Mouse (Mus musculus) spleen, adult 2 months (tissue): Measurements from ENCODE around the gene Fstl1. TPM values are rescaled to one million over a fixed set of nuclear protein-coding genes. Genes with fewer than 3 reads are reported as not detected.

Experiments used
- DNase-seq, 2 experiments: peaks; one replicate each; pipeline versions ENCODE4 v3.0.0 to v3.0.0-alpha.2; 2012 to 2021; ENCODE audit warnings: low spot score in 2 of 2, low read depth in 1 of 2
- H3K27ac ChIP-seq: fragments of 200-500 bp; 2 replicates; pipeline ENCODE4 v1.5.1; 2012; ENCODE audit warnings: low read length, inconsistent platforms; ENCODE audit not compliant: insufficient read depth
- H3K27me3 ChIP-seq: fragments of 200-500 bp; 2 replicates; pipeline ENCODE4 v1.6.1; 2012; ENCODE audit warnings: mild to moderate bottlenecking, moderate library complexity, low read length, inconsistent platforms; ENCODE audit not compliant: control insufficient read depth, insufficient read depth
- H3K36me3 ChIP-seq: fragments of 200-500 bp; 2 replicates; pipeline ENCODE4 v1.6.1; 2012; ENCODE audit warnings: mild to moderate bottlenecking, low read length, inconsistent platforms; ENCODE audit not compliant: control insufficient read depth, insufficient read depth
- H3K4me1 ChIP-seq: fragments of 200-500 bp; 2 replicates; pipeline ENCODE4 v1.6.1; 2011; ENCODE audit warnings: inconsistent platforms; ENCODE audit not compliant: control insufficient read depth, insufficient read depth, insufficient read length
- H3K4me3 ChIP-seq: fragments of 200-500 bp; 2 replicates; pipeline ENCODE4 v1.5.1; 2011; ENCODE audit warnings: mild to moderate bottlenecking, inconsistent platforms; ENCODE audit not compliant: insufficient read depth, insufficient read length; ENCODE audit errors: extremely low read depth
- CTCF ChIP-seq: fragments of 200-500 bp; IDR thresholded peaks from 2 replicates; pipeline ENCODE4 v1.5.1; 2011; ENCODE audit warnings: mild to moderate bottlenecking, inconsistent platforms; ENCODE audit not compliant: insufficient read depth, insufficient read length, insufficient replicate concordance; ENCODE audit errors: extremely low read depth
- POLR2A ChIP-seq: fragments of 200-500 bp; IDR thresholded peaks from 2 replicates; pipeline ENCODE4 v1.6.1; 2011; ENCODE audit warnings: low read depth, low read length, inconsistent platforms
- WGBS: fragments of 180-500 bp; shearing (Covaris S2); methylation state at CpG from one replicate; pipeline ENCODE4 v1.1.7; 2018; 5-methylcytosine and 5-hydroxymethylcytosine counted together
- polyA plus RNA-seq: library from polyadenylated mRNA; depleted of rRNA; stranded (reverse); fragments of >200 nt; gene quantifications from 2 replicates; pipeline ENCODE4 v1.2.3, GENCODE M21; 2012

Fstl1 gene
- polyA plus RNA-seq, 1 experiment, result 10.3 TPM

DNA sequence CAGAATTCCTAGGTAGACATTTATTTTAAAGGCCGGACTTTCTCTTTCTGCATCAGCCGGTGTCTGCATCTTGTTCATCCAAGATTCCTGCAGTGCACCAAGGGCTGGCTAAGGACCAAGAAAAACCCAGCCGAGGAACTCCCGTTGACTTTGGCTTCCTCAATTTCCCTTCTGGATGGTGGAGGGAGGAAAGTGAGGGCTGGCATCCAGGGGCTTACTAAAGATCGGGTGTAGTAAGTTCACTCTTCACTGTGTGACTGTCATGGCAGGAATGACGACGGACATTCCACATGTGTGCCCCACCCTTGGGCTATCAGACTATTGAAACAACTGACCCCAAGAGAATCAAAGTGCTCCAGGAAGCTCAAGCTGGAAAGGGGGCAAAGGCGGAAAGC is 14.1 kb downstream of the Fstl1 start:
- 90% methylated on average over 8 of the region's 8 CpGs for WGBS
- Histone ChIP-seq H3K27me3 (no peaks in the 10 kb centered on the region), H3K36me3 (no peaks in the 10 kb centered on the region), H3K4me3 (no peak overlapping the region), H3K4me1 (no peaks in the 10 kb centered on the region), H3K27ac (no peak overlapping the region; the same call in 1 of the 2 replicates)
- DNase-seq, result no peak
- TF ChIP-seq CTCF, result no peak
- TF ChIP-seq POLR2A, result no peak

DNA sequence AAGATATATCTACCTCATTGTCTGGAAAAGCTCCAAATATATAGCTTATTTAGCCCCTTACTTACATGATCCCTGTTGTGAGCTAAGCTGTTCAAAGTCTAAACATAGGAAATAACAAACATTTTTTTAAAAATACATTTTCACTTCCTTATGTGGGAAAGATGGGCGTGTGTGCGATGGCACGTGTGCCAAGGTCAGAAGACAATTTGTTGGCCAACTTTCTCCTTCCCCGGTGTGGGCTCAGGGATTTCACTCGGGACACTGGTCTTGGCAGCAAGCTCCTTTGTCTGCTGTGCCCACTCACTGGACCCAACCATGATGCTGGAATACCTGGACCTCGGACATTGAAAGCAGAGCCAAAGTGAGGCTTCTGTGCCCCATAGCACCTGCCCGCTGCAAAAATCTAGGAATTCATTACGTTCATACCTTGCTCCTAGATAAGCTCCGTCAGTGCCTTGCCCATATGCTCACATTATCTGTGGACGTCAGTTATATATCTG is 19.0 kb downstream of the Fstl1 start:
- no peaks in the 10 kb centered on the region for H3K36me3 ChIP-seq
- H3K27ac ChIP-seq, result no peak overlapping the region
- no peaks in the 10 kb centered on the region for H3K4me1 ChIP-seq
- TF ChIP-seq POLR2A (no peak), CTCF (no peak)
- 88% methylated on average over 10 of the region's 10 CpGs for WGBS
- no peak for DNase-seq
- no peaks in the 10 kb centered on the region for H3K27me3 ChIP-seq
- no peak overlapping the region for H3K4me3 ChIP-seq

DNA sequence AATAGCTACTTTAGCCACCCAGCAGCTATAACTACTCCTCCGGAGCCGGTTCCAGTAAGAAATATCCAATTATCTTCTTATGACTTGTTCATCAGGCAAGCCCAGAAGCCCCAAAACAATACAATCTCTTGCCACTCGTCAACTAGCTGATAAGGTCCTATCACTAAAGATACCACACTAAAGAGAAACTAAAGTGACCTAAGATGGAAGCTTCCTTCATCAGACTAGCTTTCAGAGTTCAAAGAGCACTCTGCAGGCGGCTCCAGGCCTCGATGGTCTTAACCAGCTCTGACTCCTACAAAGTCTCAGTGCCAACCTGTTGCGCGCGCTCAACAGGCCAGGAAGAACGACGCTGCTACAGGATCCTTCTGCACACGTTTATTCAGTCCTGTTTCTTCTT is 19.6 kb downstream of the Fstl1 start:
- Histone ChIP-seq H3K27me3 (no peaks in the 10 kb centered on the region), H3K4me3 (no peak overlapping the region), H3K27ac (no peak overlapping the region), H3K4me1 (no peaks in the 10 kb centered on the region), H3K36me3 (no peaks in the 10 kb centered on the region)
- WGBS, result 93% methylated on average over 11 of the region's 11 CpGs
- TF ChIP-seq CTCF (no peak), POLR2A (no peak)
- no peak for DNase-seq

DNA sequence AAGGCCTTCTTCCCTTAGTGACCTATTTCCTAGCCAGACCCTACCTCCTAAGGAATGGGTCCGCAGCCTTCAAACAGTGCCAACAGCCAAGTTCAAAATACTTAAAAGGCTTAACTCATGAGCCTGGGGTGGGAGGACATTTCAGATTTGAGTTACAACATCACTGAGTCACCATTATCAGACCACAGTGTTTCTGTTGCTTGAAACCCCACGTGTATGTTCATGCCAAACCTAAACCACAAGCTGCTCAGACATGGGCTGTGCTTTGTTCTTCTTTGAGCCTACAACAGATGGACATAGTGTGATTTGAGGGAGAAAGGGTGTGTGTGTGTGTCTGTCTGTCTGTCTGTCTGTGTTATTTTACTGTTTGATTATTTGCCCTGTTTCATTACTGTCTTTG is 24.4 kb downstream of the Fstl1 start:
- Histone ChIP-seq H3K27me3 (no peaks in the 10 kb centered on the region), H3K36me3 (no peaks in the 10 kb centered on the region), H3K4me1 (no peaks in the 10 kb centered on the region), H3K4me3 (no peak overlapping the region), H3K27ac (no peak overlapping the region)
- WGBS, result 33% methylated on average over 2 of the region's 2 CpGs
- DNase-seq, result no peak
- TF ChIP-seq POLR2A (no peak), CTCF (no peak)

GRCm38 (mm10) chr16:37802686-37803295 is 26.1 kb downstream of the Fstl1 start:
- no peak for TF ChIP-seq POLR2A
- no peak for TF ChIP-seq CTCF
- Histone ChIP-seq H3K27ac (no peak overlapping the region), H3K4me1 (no peaks in the 10 kb centered on the region), H3K4me3 (no peak overlapping the region), H3K27me3 (no peaks in the 10 kb centered on the region), H3K36me3 (no peaks in the 10 kb centered on the region)
- WGBS, result 60% methylated on average over 4 of the region's 4 CpGs
- DNase-seq, result no peak

GRCm38 (mm10) chr16:37803387-37803950 is 26.8 kb downstream of the Fstl1 start:
- Histone ChIP-seq H3K4me3 (no peak overlapping the region), H3K27me3 (no peaks in the 10 kb centered on the region), H3K27ac (no peak overlapping the region), H3K4me1 (no peaks in the 10 kb centered on the region), H3K36me3 (no peaks in the 10 kb centered on the region)
- 91% methylated on average over 9 of the region's 9 CpGs for WGBS
- DNase-seq, result no peak
- no peak for TF ChIP-seq CTCF
- no peak for TF ChIP-seq POLR2A
